Mouse (Mus musculus) C2C12 (cell line): ENCODE measurements around the gene Lnx1.

ENCODE experiments used
- CEBPB ChIP-seq: IDR thresholded peaks from one replicate; pipeline ENCODE4 v1.6.1; 2011; ENCODE audit warnings: low read depth, mild to moderate bottlenecking, control low read depth, moderate library complexity
- CTCF ChIP-seq: IDR thresholded peaks from one replicate; pipeline ENCODE4 v1.5.1; 2011; ENCODE audit not compliant: control insufficient read depth, insufficient read depth, insufficient read length
- MAX ChIP-seq: IDR thresholded peaks from one replicate; pipeline ENCODE4 v1.6.1; 2011; ENCODE audit warnings: mild to moderate bottlenecking, control low read depth
- MYOD1 ChIP-seq: IDR thresholded peaks from one replicate; pipeline ENCODE4 v1.6.1; 2011; ENCODE audit warnings: low read depth; ENCODE audit not compliant: control insufficient read depth, insufficient read length
- MYOG ChIP-seq: IDR thresholded peaks from one replicate; pipeline ENCODE4 v1.6.1; 2011; ENCODE audit not compliant: control insufficient read depth, insufficient read length; ENCODE audit errors: extremely low read depth

DNA sequence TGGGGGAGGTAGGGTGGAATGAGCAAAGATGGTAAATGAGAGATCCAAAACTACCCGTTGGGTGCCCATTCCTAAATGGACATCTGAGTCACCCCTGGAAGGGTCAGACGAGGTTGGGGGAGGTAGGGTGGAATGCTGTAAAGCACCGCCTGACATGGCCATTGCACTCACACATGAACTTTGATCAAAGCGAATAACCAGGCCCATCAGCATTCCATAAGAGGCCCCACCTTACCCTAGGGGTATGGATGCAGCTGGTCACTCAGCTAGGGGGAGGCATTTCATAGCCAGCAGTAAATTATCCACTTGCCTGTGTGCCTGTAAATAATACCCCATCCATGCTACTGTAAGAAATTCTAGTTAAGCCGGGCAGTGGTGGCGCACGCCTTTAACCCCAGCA, 113.6 kb downstream of the Lnx1 start:
- TF ChIP-seq CTCF, result no peak
- TF ChIP-seq MYOD1, result no peak
- no peak for TF ChIP-seq MAX
- TF ChIP-seq CEBPB, result no peak
- TF ChIP-seq MYOG, result no peak
